Mouse (Mus musculus): ENCODE measurements around the gene Plcb1. TPM values are rescaled to one million over a fixed set of nuclear protein-coding genes. Genes with fewer than 3 reads are reported as not detected.
A peak's percentile ranks its signal among the peaks of the same experiment; 100 is the strongest.

The Plcb1 gene
- 5.2 and 6.4 TPM in 2 replicates for polyA plus RNA-seq (2015; fragmentation: Nextera tagmentation; extraction: Ambion mirVana)

GRCm38 (mm10) chr2:134785970-134786855, at the start of gene Plcb1:
TSS of gene Plcb1 (plus strand) at chr2:134786067.
- Histone ChIP-seq H3K4me1 (replicated peaks) (peaks cover 8% of the 10 kb centered on the region), H3K9me3 (replicated peaks) (no peaks in the 10 kb centered on the region), H3K27me3 (peaks cover 20% of the 10 kb centered on the region), H3K4me2 (peak within 1 kb of the TSS; percentile 92), H3K36me3 (no peaks in the 10 kb centered on the region), H3K4me3 (peak within 1 kb of the TSS; percentile 74), H3K9ac (peak within 1 kb of the TSS; percentile 61), H3K27ac (peak within 1 kb of the TSS; percentile 46; the same call in 1 of the 2 replicates)
- peak; percentile 96 for ATAC-seq (replicated peaks; ENCODE audit: insufficient number of reproducible peaks, insufficient read depth, low FRiP score, low read depth)
- under 1% methylated on average over 87 of the region's 88 CpGs for WGBS

- Histone ChIP-seq H3K4me2 (no peak overlapping the region), H3K36me3 (no peaks in the 10 kb centered on the region), H3K4me1 (replicated peaks) (no peaks in the 10 kb centered on the region), H3K9ac (no peak overlapping the region), H3K27ac (no peak overlapping the region), H3K9me3 (replicated peaks) (no peaks in the 10 kb centered on the region), H3K4me3 (no peak overlapping the region), H3K27me3 (no peaks in the 10 kb centered on the region)
- no peak for ATAC-seq (replicated peaks; ENCODE audit: insufficient number of reproducible peaks, insufficient read depth, low FRiP score, low read depth)
These were observed 30.3 kb upstream of the Plcb1 start for GRCm38 (mm10) chr2:134755537-134755936.

DNA sequence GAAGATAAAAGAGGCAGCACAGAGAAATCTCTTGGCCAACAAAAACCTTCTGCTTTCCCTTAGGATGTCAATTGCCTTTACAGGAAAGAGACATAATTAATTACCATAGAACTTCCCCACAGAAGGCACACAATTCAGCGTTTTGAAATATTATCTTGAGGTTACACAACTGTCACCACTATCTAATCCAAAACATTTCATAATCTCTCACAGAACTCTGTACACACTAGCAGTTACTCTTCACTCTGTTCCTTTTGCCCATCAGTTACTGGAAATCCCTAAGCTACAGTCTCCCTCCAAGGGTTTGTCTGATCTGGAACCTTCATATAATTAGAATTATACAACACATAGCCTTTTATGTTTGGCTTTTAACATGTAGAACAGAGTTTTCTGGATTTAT, 29.8 kb upstream of the Plcb1 start:
- Histone ChIP-seq H3K9ac (no peak overlapping the region), H3K4me1 (replicated peaks) (no peaks in the 10 kb centered on the region), H3K9me3 (replicated peaks) (no peaks in the 10 kb centered on the region), H3K4me2 (no peak overlapping the region), H3K36me3 (no peaks in the 10 kb centered on the region), H3K4me3 (no peak overlapping the region), H3K27ac (no peak overlapping the region), H3K27me3 (no peaks in the 10 kb centered on the region)
- no peak for ATAC-seq (replicated peaks; ENCODE audit: insufficient number of reproducible peaks, insufficient read depth, low FRiP score, low read depth)
- 56% methylated on average over 1 of the region's 1 CpGs for WGBS

DNA sequence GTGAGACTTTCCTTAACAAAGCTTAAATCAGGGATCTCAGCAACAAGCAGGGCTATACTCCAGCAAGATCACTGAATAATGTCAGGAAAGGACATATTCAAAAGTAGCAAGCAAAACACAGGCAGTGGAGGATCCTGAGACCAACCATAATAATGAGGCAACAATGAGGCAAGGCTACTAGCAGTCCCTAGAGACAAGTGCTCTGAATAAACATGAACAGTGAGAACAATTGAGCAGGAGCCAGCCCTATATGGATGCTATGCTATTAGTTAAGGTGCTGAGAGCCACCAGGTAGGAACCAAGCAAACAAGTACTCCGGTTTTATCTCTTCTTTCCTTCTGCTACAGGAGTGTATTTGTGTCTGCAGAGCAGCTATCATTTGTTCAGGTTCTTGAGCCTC, 24.8 kb upstream of the Plcb1 start:
- Histone ChIP-seq H3K4me2 (no peak overlapping the region), H3K27me3 (no peaks in the 10 kb centered on the region), H3K36me3 (no peaks in the 10 kb centered on the region), H3K4me1 (replicated peaks) (no peaks in the 10 kb centered on the region), H3K27ac (no peak overlapping the region), H3K4me3 (no peak overlapping the region), H3K9me3 (replicated peaks) (no peaks in the 10 kb centered on the region), H3K9ac (no peak overlapping the region)
- WGBS: 74% methylated on average over 1 of the region's 1 CpGs
- ATAC-seq (replicated peaks; ENCODE audit: insufficient number of reproducible peaks, insufficient read depth, low FRiP score, low read depth): no peak

DNA sequence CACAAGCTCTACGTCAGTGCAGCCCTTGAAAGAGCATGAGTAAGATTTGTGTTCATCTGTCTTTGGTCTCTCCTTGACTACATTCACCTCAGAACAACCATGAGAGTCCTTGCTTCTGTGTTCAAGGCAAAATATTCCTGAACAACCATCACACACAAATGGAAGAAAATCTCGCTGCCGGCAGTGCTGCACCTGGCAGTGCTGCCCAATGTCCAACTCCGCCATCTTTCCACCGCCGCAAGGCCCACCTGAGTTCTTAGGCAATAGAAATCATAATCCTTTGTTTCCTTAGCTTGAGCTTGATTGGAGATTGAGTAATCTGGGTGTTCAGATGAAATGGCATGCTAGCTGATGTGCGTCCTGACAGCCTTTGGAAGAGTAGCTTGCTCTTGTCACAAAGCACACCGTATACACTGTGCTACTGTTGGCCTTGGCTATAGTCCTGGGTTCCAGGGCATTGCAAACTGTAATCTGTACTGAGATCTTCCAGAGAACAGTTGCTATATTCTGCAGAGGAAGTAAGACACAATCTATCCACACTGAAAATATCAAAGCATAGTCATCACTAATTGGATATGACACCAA, 22.4 kb upstream of the Plcb1 start:
- Histone ChIP-seq H3K9ac (no peak overlapping the region), H3K4me2 (no peak overlapping the region), H3K27ac (no peak overlapping the region), H3K27me3 (no peaks in the 10 kb centered on the region), H3K9me3 (replicated peaks) (no peaks in the 10 kb centered on the region), H3K36me3 (no peaks in the 10 kb centered on the region), H3K4me3 (no peak overlapping the region), H3K4me1 (replicated peaks) (no peaks in the 10 kb centered on the region)
- 94% methylated on average over 8 of the region's 8 CpGs for WGBS
- ATAC-seq (replicated peaks; ENCODE audit: insufficient number of reproducible peaks, insufficient read depth, low FRiP score, low read depth): no peak

GRCm38 (mm10) chr2:134764506-134764905, 21.4 kb upstream of the Plcb1 start:
- ATAC-seq (replicated peaks; ENCODE audit: insufficient number of reproducible peaks, insufficient read depth, low FRiP score, low read depth): no peak
- no peak overlapping the region for H3K27ac ChIP-seq
- 73% methylated on average over 2 of the region's 2 CpGs for WGBS
- H3K27me3 ChIP-seq: no peaks in the 10 kb centered on the region
- no peaks in the 10 kb centered on the region for H3K36me3 ChIP-seq
- no peak overlapping the region for H3K9ac ChIP-seq
- H3K9me3 ChIP-seq (replicated peaks): no peaks in the 10 kb centered on the region
- H3K4me1 ChIP-seq (replicated peaks): no peaks in the 10 kb centered on the region
- H3K4me2 ChIP-seq: no peak overlapping the region
- no peak overlapping the region for H3K4me3 ChIP-seq

GRCm38 (mm10) chr2:134779826-134780225, 6.0 kb upstream of the Plcb1 start:
- 58% methylated on average over 5 of the region's 5 CpGs for WGBS
- Histone ChIP-seq H3K27me3 (0 out of 2 replicates have a peak, but pooled peaks cover under 1% of the 10 kb centered on the region), H3K27ac (no peak overlapping the region), H3K36me3 (no peaks in the 10 kb centered on the region), H3K4me1 (replicated peaks) (no peaks in the 10 kb centered on the region), H3K9ac (no peak overlapping the region), H3K4me2 (no peak overlapping the region), H3K4me3 (no peak overlapping the region), H3K9me3 (replicated peaks) (no peaks in the 10 kb centered on the region)
- no peak for ATAC-seq (replicated peaks; ENCODE audit: insufficient number of reproducible peaks, insufficient read depth, low FRiP score, low read depth)

DNA sequence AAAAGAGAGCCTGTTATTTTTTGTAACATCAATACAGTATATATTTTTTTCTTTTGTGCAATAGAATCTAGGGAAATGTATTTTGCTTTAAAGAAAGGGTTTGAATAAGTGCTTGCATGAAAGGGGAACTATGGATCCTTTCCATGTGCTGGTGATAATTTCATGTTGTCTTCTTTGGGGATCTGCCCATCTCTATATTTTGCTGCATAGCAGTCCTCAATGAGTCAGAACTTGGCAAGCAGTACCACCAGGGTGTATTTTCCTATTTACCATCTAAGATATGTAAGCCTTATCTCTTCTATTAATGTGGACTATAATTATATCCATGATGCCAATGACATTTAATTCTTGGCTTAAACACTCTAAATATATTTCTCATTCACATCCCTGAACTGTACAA, 5.6 kb upstream of the Plcb1 start:
- Histone ChIP-seq H3K4me2 (no peak overlapping the region), H3K4me3 (no peak overlapping the region), H3K4me1 (replicated peaks) (no peaks in the 10 kb centered on the region), H3K27ac (no peak overlapping the region), H3K27me3 (peaks cover 3% of the 10 kb centered on the region; the same call in 1 of the 2 replicates), H3K36me3 (no peaks in the 10 kb centered on the region), H3K9me3 (replicated peaks) (no peaks in the 10 kb centered on the region), H3K9ac (no peak overlapping the region)
- no peak for ATAC-seq (replicated peaks; ENCODE audit: insufficient number of reproducible peaks, insufficient read depth, low FRiP score, low read depth)

- H3K4me2 ChIP-seq: peak overlapping the region; percentile 92
- H3K9ac ChIP-seq: peak overlapping the region; percentile 61; the same call in 1 of the 2 replicates
- H3K27ac ChIP-seq: no peak overlapping the region
- no peaks in the 10 kb centered on the region for H3K9me3 ChIP-seq (replicated peaks)
- no peaks in the 10 kb centered on the region for H3K36me3 ChIP-seq
- H3K4me1 ChIP-seq (replicated peaks): peaks cover 8% of the 10 kb centered on the region
- WGBS: 11% methylated on average over 6 of the region's 6 CpGs
- H3K27me3 ChIP-seq: peaks cover 20% of the 10 kb centered on the region
- H3K4me3 ChIP-seq: peak overlapping the region; percentile 74
- ATAC-seq (replicated peaks; ENCODE audit: insufficient number of reproducible peaks, insufficient read depth, low FRiP score, low read depth): no peak
These were observed 986 bp downstream of the Plcb1 start for GRCm38 (mm10) chr2:134786856-134787250.

DNA sequence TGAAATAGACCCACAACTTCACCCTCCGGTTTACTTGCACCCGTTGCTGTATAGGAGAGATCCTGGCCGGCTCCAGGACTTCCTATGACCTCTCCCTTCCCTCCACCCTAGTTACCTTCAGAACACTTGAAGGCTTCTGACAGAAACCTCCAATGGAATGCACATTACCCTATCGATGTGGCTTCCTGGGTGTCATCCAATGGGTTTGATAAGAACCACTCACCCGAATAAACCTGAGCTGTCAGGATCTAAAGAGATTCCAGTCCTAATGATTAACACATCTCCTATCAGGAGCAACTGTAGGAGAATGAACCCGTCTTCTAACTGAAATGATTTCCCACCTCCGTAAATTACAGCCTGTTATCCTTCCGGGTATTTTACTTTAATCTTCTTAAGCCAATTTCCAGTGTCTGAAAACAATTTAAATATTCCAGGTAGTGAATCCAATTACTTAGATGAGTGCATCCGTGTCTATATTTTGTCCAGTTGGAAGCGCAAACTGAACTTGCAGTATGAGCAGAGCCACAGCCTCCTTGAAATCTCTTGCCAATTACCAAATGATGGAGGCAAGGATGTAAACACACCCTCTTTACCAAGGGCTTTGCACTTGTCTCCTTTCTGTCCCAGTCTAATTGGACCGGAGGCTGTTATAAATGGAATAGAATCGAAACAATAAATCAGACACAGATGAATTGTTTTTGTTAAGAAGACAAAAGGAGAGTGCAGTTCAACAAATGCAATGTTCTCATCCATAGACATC, 1.6 kb downstream of the Plcb1 start:
- H3K4me3 ChIP-seq: peak overlapping the region; percentile 74
- H3K27ac ChIP-seq: no peak overlapping the region
- H3K9me3 ChIP-seq (replicated peaks): no peaks in the 10 kb centered on the region
- peaks cover 20% of the 10 kb centered on the region for H3K27me3 ChIP-seq
- H3K4me1 ChIP-seq (replicated peaks): peaks cover 8% of the 10 kb centered on the region
- ATAC-seq (replicated peaks; ENCODE audit: insufficient number of reproducible peaks, insufficient read depth, low FRiP score, low read depth): no peak
- peak overlapping the region; percentile 92 for H3K4me2 ChIP-seq
- no peaks in the 10 kb centered on the region for H3K36me3 ChIP-seq
- H3K9ac ChIP-seq: 0 out of 2 replicates have a peak overlapping the region, but pooled peaks have one; percentile 61
- WGBS: 53% methylated on average over 12 of the region's 12 CpGs

DNA sequence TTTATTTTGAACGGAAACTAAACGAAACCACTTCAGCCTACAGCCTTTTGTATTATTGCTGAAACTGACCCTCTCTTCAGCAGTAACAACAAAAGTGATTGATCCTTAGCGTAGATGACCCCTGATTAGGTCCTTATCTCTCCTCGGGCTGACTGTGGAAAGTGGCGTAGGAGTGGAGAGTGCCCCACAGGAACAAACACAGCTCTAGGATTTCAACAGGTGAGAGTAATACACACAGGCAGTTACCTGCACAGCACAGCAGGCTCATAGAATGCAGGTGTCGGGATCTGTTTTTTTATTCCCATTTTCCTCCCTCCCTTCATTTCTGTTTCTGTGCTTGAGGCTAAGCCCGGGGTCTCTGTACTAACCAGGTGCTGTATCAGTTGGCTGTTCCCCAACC, 7.1 kb downstream of the Plcb1 start:
- 57% methylated on average over 7 of the region's 7 CpGs for WGBS
- H3K36me3 ChIP-seq: no peaks in the 10 kb centered on the region
- H3K4me3 ChIP-seq: no peak overlapping the region
- H3K4me2 ChIP-seq: no peak overlapping the region
- H3K27me3 ChIP-seq: peaks cover 4% of the 10 kb centered on the region; the same call in 1 of the 2 replicates
- no peak overlapping the region for H3K9ac ChIP-seq
- no peak overlapping the region for H3K27ac ChIP-seq
- H3K4me1 ChIP-seq (replicated peaks): no peaks in the 10 kb centered on the region
- ATAC-seq (replicated peaks; ENCODE audit: insufficient number of reproducible peaks, insufficient read depth, low FRiP score, low read depth): no peak
- H3K9me3 ChIP-seq (replicated peaks): no peaks in the 10 kb centered on the region
